Mouse (Mus musculus): ENCODE measurements around the gene Slc16a11. TPM values are rescaled to one million over a fixed set of nuclear protein-coding genes. Genes with fewer than 3 reads are reported as not detected.

Slc16a11 gene
- total and polyA plus RNA-seq, 2 experiments from 2014 or later = 15.2 to 28.2 TPM

- Histone ChIP-seq H3K27ac (ENCODE audit: low read depth, low read length) (no peak overlapping the region), H3K4me1 (ENCODE audit: insufficient read depth, low read length) (peaks cover 17% of the 10 kb centered on the region), H3K4me3 (ENCODE audit: low read depth, low read length) (peak overlapping the region; percentile 43), H3K36me3 (ENCODE audit: insufficient read depth, low read length) (0 out of 2 replicates have a peak, but pooled peaks cover 8% of the 10 kb centered on the region), H3K27me3 (ENCODE audit: insufficient read depth, low read length) (peaks cover 10% of the 10 kb centered on the region; the same call in 1 of the 2 replicates), H3K9me3 (ENCODE audit: low read length) (no peaks in the 10 kb centered on the region), H3K9ac (replicated peaks; ENCODE audit: low read length, poor library complexity, severe bottlenecking) (peak overlapping the region; percentile 63), H3K4me2 (ENCODE audit: low read depth, low read length, poor library complexity, severe bottlenecking) (peak overlapping the region; percentile 87)
- no peak for TF ChIP-seq CTCF (IDR thresholded peaks at IDR 0.05)
- DNase-seq (ENCODE audit: low spot score) = no peak
- ATAC-seq (ENCODE audit: low FRiP score) = peak; percentile 41
- under 1% methylated on average over 43 of the region's 46 CpGs for WGBS
Observed at GRCm38 (mm10) chr11:70214191-70214855, 1.8 kb downstream of the Slc16a11 start.

DNA sequence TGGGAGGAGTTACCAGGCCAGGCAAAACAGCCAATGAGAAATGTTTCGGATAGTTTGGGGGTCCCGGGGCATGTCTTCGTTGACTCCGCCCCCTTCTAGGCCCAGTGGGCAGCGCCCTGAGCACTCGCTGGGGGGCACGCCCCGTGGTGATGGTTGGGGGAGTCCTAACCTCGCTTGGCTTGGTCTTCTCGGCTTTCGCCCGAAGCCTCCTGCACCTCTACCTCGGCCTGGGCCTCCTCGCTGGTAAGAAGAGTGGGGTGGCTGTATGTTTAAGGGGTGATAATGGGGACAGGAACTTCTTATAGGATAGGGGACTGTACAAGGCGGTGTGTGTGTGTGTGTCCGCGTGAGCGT is 2.3 kb downstream of the Slc16a11 start:
- H3K4me1 ChIP-seq (ENCODE audit: insufficient read depth, low read length) = peaks cover 21% of the 10 kb centered on the region
- ATAC-seq (ENCODE audit: low FRiP score) (no peak), DNase-seq (ENCODE audit: low spot score) (no peak)
- H3K4me2 ChIP-seq (ENCODE audit: low read depth, low read length, poor library complexity, severe bottlenecking) = peak overlapping the region; percentile 87
- WGBS = 8% methylated on average over 18 of the region's 18 CpGs
- H3K4me3 ChIP-seq (ENCODE audit: low read depth, low read length) = peak overlapping the region; percentile 43; the same call in 1 of the 2 replicates
- TF ChIP-seq CTCF (IDR thresholded peaks at IDR 0.05) = no peak
- H3K27me3 ChIP-seq (ENCODE audit: insufficient read depth, low read length) = peaks cover 10% of the 10 kb centered on the region; the same call in 1 of the 2 replicates
- H3K27ac ChIP-seq (ENCODE audit: low read depth, low read length) = no peak overlapping the region
- H3K9ac ChIP-seq (replicated peaks; ENCODE audit: low read length, poor library complexity, severe bottlenecking) = no peak overlapping the region
- no peaks in the 10 kb centered on the region for H3K9me3 ChIP-seq (ENCODE audit: low read length)
- H3K36me3 ChIP-seq (ENCODE audit: insufficient read depth, low read length) = 0 out of 2 replicates have a peak, but pooled peaks cover 8% of the 10 kb centered on the region

GRCm38 (mm10) chr11:70215301-70215700 is 2.7 kb downstream of the Slc16a11 start:
- H3K4me2 ChIP-seq (ENCODE audit: low read depth, low read length, poor library complexity, severe bottlenecking) = peak overlapping the region; percentile 87; the same call in 1 of the 2 replicates
- 16% methylated on average over 22 of the region's 22 CpGs for WGBS
- H3K27ac ChIP-seq (ENCODE audit: low read depth, low read length) = no peak overlapping the region
- H3K4me1 ChIP-seq (ENCODE audit: insufficient read depth, low read length) = peaks cover 21% of the 10 kb centered on the region
- H3K27me3 ChIP-seq (ENCODE audit: insufficient read depth, low read length) = peaks cover 10% of the 10 kb centered on the region; the same call in 1 of the 2 replicates
- DNase-seq (ENCODE audit: low spot score) (no peak), ATAC-seq (ENCODE audit: low FRiP score) (no peak)
- 0 out of 2 replicates have a peak, but pooled peaks cover 8% of the 10 kb centered on the region for H3K36me3 ChIP-seq (ENCODE audit: insufficient read depth, low read length)
- 0 out of 2 replicates have a peak overlapping the region, but pooled peaks have one; percentile 5 for H3K9ac ChIP-seq (replicated peaks; ENCODE audit: low read length, poor library complexity, severe bottlenecking)
- no peaks in the 10 kb centered on the region for H3K9me3 ChIP-seq (ENCODE audit: low read length)
- no peak for TF ChIP-seq CTCF (IDR thresholded peaks at IDR 0.05)
- H3K4me3 ChIP-seq (ENCODE audit: low read depth, low read length) = 0 out of 2 replicates have a peak overlapping the region, but pooled peaks have one; percentile 2

GRCm38 (mm10) chr11:70216103-70216502 is 3.6 kb downstream of the Slc16a11 start:
- peaks cover 21% of the 10 kb centered on the region for H3K4me1 ChIP-seq (ENCODE audit: insufficient read depth, low read length)
- no peak overlapping the region for H3K4me2 ChIP-seq (ENCODE audit: low read depth, low read length, poor library complexity, severe bottlenecking)
- DNase-seq (ENCODE audit: low spot score) (no peak), ATAC-seq (ENCODE audit: low FRiP score) (no peak)
- no peak overlapping the region for H3K4me3 ChIP-seq (ENCODE audit: low read depth, low read length)
- 55% methylated on average over 3 of the region's 3 CpGs for WGBS
- no peak overlapping the region for H3K27ac ChIP-seq (ENCODE audit: low read depth, low read length)
- H3K9ac ChIP-seq (replicated peaks; ENCODE audit: low read length, poor library complexity, severe bottlenecking) = no peak overlapping the region
- H3K36me3 ChIP-seq (ENCODE audit: insufficient read depth, low read length) = 0 out of 2 replicates have a peak, but pooled peaks cover 8% of the 10 kb centered on the region
- no peaks in the 10 kb centered on the region for H3K9me3 ChIP-seq (ENCODE audit: low read length)
- peaks cover 10% of the 10 kb centered on the region; the same call in 1 of the 2 replicates for H3K27me3 ChIP-seq (ENCODE audit: insufficient read depth, low read length)
- TF ChIP-seq CTCF (IDR thresholded peaks at IDR 0.05) = no peak

DNA sequence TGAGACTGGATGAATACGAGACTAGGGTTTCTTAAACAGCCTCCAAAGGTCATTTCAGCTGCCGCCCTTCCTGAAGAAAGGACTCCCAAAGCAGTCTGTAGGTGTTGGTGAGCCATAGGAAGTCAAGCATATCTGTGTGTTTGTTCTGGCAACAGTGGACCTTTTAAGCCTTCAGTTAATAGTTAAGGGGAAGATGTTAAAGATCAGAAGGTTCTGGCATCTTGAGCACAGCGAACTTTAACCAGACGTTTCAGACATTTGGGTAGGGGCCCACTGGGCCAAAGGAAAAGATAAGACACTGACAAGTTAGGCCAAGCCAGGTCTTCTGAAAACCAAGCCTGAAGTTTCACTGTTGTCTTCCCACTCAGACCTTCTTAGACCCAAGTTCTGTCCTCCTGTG is 5.5 kb downstream of the Slc16a11 start:
- no peak for TF ChIP-seq CTCF (IDR thresholded peaks at IDR 0.05)
- Histone ChIP-seq H3K36me3 (ENCODE audit: insufficient read depth, low read length) (0 out of 2 replicates have a peak, but pooled peaks cover 8% of the 10 kb centered on the region), H3K4me2 (ENCODE audit: low read depth, low read length, poor library complexity, severe bottlenecking) (no peak overlapping the region), H3K9me3 (ENCODE audit: low read length) (no peaks in the 10 kb centered on the region), H3K4me3 (ENCODE audit: low read depth, low read length) (no peak overlapping the region), H3K4me1 (ENCODE audit: insufficient read depth, low read length) (peaks cover 21% of the 10 kb centered on the region), H3K27ac (ENCODE audit: low read depth, low read length) (no peak overlapping the region), H3K9ac (replicated peaks; ENCODE audit: low read length, poor library complexity, severe bottlenecking) (no peak overlapping the region), H3K27me3 (ENCODE audit: insufficient read depth, low read length) (peaks cover 10% of the 10 kb centered on the region; the same call in 1 of the 2 replicates)
- ATAC-seq (ENCODE audit: low FRiP score) (no peak), DNase-seq (ENCODE audit: low spot score) (no peak)
- 94% methylated on average over 4 of the region's 4 CpGs for WGBS

Data from midbrain, postnatal 0 days (tissue).